Mouse (Mus musculus) granulocyte monocyte progenitor cell, adult 5-6 weeks (primary cell): ENCODE results near the gene Dusp22. TPM values are rescaled to one million over a fixed set of nuclear protein-coding genes. Genes with fewer than 3 reads are reported as not detected.

Experiments used
- ATAC-seq: replicated peaks from 2 replicates; pipeline ENCODE4 v1.8.0; 2016; ENCODE audit warnings: mild to moderate bottlenecking, moderate TSS enrichment, inconsistent platforms; ENCODE audit not compliant: poor library complexity, severe bottlenecking
- total RNA-seq, 2 experiments: library from RNA; stranded (forward) in 1 of 2; stranded (reverse) in 1 of 2; fragments of 200-712, 200-1000 nt in 1 of 2; fragments of >200 nt in 1 of 2; fragmentation: Nextera tagmentation in 1 of 2; gene quantifications; 2 replicates each; pipeline ENCODE4 v1.2.3; 2014 to 2017

Gene Dusp22
- 3.7 and 11.7 TPM in 2 replicates for total RNA-seq (2014; fragmentation: Nextera tagmentation)
- 0.73 and 1.6 TPM in 2 replicates for total RNA-seq (2017)

DNA sequence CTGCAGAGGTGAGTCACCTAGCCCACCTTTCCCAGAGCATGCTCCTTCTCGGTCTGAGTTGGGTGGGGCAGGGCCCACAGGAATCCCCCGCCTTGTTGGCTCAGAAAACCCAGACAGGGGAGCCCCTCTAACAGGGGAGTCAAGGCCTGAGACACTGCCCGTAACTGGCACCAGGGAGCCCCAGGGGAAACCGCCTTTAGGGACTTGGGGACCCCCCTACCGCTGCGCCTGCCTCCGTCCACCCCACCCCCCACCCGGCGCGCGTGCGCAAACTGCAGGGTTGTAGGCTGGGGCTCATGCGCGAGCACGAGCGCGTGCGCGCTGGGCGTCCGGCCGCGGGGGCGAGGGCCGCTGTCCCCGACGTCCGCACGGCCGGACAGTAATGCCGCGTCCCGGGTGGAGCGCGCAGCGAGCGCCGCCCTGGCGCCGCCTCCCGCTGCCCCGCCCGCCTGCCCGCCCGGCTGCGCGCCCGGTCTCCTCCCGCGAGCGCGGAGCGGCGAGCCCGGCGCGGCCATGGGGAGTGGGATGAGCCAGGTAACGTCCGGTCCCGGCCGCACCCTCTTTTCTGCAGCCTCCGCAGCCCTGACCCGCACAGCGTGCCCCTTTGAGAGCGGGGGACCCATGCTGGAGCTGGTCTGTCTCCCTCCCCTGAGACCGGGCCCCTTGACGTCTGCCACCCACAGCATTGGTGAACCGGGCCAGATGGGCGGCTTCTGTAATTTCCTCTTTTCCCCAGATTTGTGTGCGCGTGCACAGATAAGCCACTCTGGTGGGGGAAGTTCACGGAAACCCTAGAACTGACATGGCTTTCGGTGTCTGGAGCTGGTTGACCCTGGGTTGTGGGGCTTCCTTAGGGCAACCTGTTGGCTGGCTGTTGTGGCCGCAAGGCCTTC lies at the start of gene Dusp22:
Dusp22 (plus strand) TSS at position 387 of the 893 bp plus-strand sequence.
- peak; percentile 97 for ATAC-seq

DNA sequence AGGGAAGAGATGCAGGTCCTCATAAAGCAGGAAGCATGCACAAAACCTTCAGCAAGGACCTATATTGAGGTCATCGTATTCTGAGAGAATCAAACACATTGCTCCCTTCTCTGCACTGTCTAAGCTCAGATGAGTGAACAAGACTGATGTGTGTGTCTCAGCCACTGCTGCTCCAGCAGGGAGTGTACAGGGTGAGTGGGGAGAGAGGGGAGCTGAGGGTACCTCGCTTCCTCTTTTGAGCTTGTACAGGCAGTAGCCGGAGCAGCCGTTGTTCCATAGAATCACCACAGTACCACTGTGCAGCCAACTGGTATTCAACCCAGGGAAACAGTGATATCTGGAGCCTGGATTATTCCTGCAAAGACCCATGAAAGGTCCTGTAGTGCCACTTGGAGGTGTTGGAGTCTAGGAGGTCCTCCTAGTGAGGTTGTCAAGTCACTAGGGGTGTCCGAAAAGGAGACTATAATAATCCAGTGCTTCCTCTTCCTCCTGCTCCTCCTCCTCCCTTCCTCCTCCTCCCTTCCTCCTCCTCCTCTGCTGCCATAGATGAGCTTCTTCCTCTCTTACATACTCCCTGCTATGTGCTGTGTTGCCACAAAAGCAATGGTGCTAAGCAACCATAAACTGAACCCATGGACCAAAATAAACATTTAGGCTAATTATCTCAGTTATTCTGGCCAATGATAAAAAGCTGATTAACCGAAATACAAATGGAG lies 47.6 kb upstream of the Dusp22 start:
- peak; percentile 96 for ATAC-seq

- ATAC-seq: no peak
These were observed 40.1 kb upstream of the Dusp22 start for GRCm38 (mm10) chr13:30619684-30620083.

GRCm38 (mm10) chr13:30628195-30629048 lies 31.4 kb upstream of the Dusp22 start:
- peak; percentile 39 for ATAC-seq

DNA sequence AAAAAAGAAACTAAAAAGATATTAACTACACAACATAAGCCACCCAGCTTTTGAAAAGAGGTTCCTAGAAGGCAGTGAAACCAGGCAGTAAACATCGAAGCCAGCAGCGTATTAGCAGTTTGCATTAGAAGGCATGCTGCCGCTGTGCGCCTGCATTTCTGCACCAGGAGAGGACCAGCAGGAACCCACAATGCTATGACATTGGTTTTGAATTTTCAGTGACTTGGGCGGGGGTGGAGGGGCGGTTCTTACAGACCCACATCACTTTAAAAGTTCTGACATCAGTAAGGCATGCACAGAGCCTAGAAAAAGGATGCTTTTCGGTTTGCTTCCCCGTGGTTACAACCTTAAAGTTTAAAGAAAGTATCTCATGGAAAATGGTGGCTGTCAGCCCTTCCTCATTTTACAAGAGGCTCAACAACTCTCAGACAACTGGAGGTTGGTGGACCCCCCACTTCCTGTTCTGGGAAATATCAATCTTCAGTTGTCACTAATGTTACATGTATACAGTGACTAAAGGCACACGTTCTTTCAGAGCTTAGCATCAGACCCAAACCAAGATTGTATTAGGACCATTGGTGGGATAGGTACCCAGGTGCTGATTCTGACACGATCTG lies 29.9 kb upstream of the Dusp22 start:
- peak; percentile 55 for ATAC-seq

GRCm38 (mm10) chr13:30632998-30633397 lies 26.8 kb upstream of the Dusp22 start:
- ATAC-seq: peak; percentile 65

DNA sequence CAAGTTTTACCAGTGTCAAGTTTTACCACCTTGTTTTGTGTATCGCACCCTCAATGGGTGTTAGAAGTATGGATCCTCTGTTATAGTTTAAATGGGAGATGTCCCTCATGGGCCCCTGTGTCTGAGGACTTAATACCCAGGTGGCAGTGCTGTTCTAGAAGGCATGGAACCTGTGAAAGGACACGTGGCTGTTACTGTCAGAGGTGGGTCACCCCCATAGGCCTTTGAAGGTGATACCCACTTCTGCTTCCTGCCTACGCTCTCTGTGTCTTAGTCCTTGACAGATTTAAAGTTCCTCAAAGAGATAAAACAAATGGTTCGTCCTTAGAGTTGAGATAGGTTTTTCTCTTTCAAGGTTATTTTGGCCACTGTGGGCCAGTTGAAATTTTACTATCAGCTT lies 23.3 kb upstream of the Dusp22 start:
- ATAC-seq: no peak

GRCm38 (mm10) chr13:30638378-30639115 lies 21.3 kb upstream of the Dusp22 start:
- ATAC-seq: no peak

- ATAC-seq: peak; percentile 35; the same call in 1 of the 2 replicates
These were observed 17.7 kb upstream of the Dusp22 start for GRCm38 (mm10) chr13:30642053-30642452.

- peak; percentile 77 for ATAC-seq
These were observed 11.3 kb upstream of the Dusp22 start for GRCm38 (mm10) chr13:30648461-30648860.

GRCm38 (mm10) chr13:30649197-30649596 lies 10.6 kb upstream of the Dusp22 start:
- ATAC-seq: no peak

GRCm38 (mm10) chr13:30650684-30651083 lies 9.1 kb upstream of the Dusp22 start:
- no peak for ATAC-seq

GRCm38 (mm10) chr13:30653051-30653450 lies 6.7 kb upstream of the Dusp22 start:
- no peak for ATAC-seq

- peak; percentile 44 for ATAC-seq
These were observed 5.3 kb upstream of the Dusp22 start for GRCm38 (mm10) chr13:30654463-30654862.

DNA sequence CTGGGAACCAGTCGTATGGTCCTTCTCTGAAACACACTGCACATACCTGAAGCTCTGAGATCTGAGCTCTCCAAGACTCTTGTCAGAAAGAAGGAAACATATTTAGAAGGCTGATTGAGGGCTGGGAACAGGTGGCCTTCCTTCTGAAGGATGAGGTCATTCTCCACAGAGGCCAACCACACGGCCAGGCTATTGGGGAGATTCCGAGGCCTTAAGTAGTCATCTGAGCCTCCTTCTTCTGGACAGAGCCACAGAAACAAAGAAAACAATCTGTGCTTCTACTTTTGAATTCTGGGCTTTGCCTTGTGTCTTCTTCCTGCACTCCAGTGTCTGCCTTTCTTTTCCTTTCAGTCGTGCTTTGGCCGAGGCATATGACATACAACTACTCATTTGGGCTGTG lies 2.9 kb upstream of the Dusp22 start:
- ATAC-seq: no peak

GRCm38 (mm10) chr13:30657779-30658178 lies 2.0 kb upstream of the Dusp22 start:
- peak; percentile 31 for ATAC-seq

- ATAC-seq: no peak
These were observed 1.4 kb upstream of the Dusp22 start for GRCm38 (mm10) chr13:30658201-30658996.

GRCm38 (mm10) chr13:30665261-30665660 lies 5.5 kb downstream of the Dusp22 start:
- ATAC-seq: no peak
